Mouse (Mus musculus) intestine, postnatal 0 days (tissue): ENCODE measurements around the gene Sys1. TPM values are rescaled to one million over a fixed set of nuclear protein-coding genes. Genes with fewer than 3 reads are reported as not detected.

Source experiments
- ATAC-seq: fragments of 200-750 bp; cut with Nextera tagmentation; 2 replicates; pipeline ENCODE4 v1.8.0; 2017; ENCODE audit warnings: mild to moderate bottlenecking, moderate TSS enrichment, moderate library complexity
- H3K27ac ChIP-seq: fragments of 300-500 bp; sonication (generic); 2 replicates; pipeline ENCODE4 v1.5.1; 2014; ENCODE audit warnings: mild to moderate bottlenecking, low read depth, low read length, moderate library complexity
- H3K27me3 ChIP-seq: fragments of 300-500 bp; sonication (generic); replicated peaks from 2 replicates; pipeline ENCODE4 v1.6.1; 2014; ENCODE audit warnings: low read length, mixed read lengths; ENCODE audit not compliant: control insufficient read depth, insufficient read depth
- H3K36me3 ChIP-seq: fragments of 300-500 bp; sonication (generic); 2 replicates; pipeline ENCODE4 v1.6.1; 2014; ENCODE audit warnings: mild to moderate bottlenecking, moderate library complexity; ENCODE audit not compliant: control insufficient read depth, insufficient read depth
- H3K4me1 ChIP-seq: fragments of 300-500 bp; sonication (generic); replicated peaks from 2 replicates; pipeline ENCODE4 v1.6.1; 2014; ENCODE audit warnings: antibody characterized with exemption, low read length, mixed read lengths; ENCODE audit not compliant: control insufficient read depth, insufficient read depth
- H3K4me2 ChIP-seq: fragments of 300-500 bp; sonication (generic); replicated peaks from 2 replicates; pipeline ENCODE4 v1.6.1; 2014; ENCODE audit warnings: low read depth, mild to moderate bottlenecking, moderate library complexity
- H3K4me3 ChIP-seq: fragments of 300-500 bp; sonication (generic); 2 replicates; pipeline ENCODE4 v1.5.1; 2014; ENCODE audit warnings: low read depth, low read length
- H3K9ac ChIP-seq: fragments of 300-500 bp; sonication (generic); 2 replicates; pipeline ENCODE4 v1.6.1; 2014; ENCODE audit warnings: mild to moderate bottlenecking, low read depth, low read length
- H3K9me3 ChIP-seq: fragments of 300-500 bp; sonication (generic); 2 replicates; pipeline ENCODE4 v1.6.1; 2016; ENCODE audit warnings: mixed run types; ENCODE audit not compliant: control insufficient read depth
- CTCF ChIP-seq: sonication (generic); IDR thresholded peaks from 2 replicates; pipeline ENCODE4 v1.5.1; 2016; ENCODE audit warnings: low read depth, mild to moderate bottlenecking, control low read depth, antibody characterized with exemption, moderate library complexity
- WGBS: fragments of 180-500 bp; shearing (Covaris S2); extraction: QIAGEN DNeasy Blood & Tissue Kit; methylation state at CpG from one replicate; pipeline ENCODE4 v1.1.7; 2014; 5-methylcytosine and 5-hydroxymethylcytosine counted together
- polyA plus RNA-seq: library from polyadenylated mRNA; unstranded; fragments of >200 nt; fragmentation: Nextera tagmentation; extraction: Ambion mirVana; gene quantifications from 2 replicates; pipeline ENCODE4 v1.2.1, GENCODE M21; 2015

Gene Sys1
- polyA plus RNA-seq, 1 experiment from 2014 or later: 62.3 TPM

- H3K27ac ChIP-seq: no peak overlapping the region
- ATAC-seq: no peak
Observed at GRCm38 (mm10) chr2:164419489-164419888, 37.3 kb upstream of the Sys1 start.

GRCm38 (mm10) chr2:164421306-164421705, 35.5 kb upstream of the Sys1 start:
- H3K9ac ChIP-seq: no peak overlapping the region
- peaks cover 21% of the 10 kb centered on the region; the same call in 1 of the 2 replicates for H3K36me3 ChIP-seq
- no peak for TF ChIP-seq CTCF
- H3K9me3 ChIP-seq: no peaks in the 10 kb centered on the region
- 82% methylated on average over 7 of the region's 7 CpGs for WGBS
- no peak overlapping the region for H3K4me3 ChIP-seq
- ATAC-seq: no peak
- no peaks in the 10 kb centered on the region for H3K4me1 ChIP-seq
- H3K27me3 ChIP-seq: no peaks in the 10 kb centered on the region
- no peak overlapping the region for H3K27ac ChIP-seq
- H3K4me2 ChIP-seq: no peak overlapping the region

More at GRCm38 (mm10) chr2:164419489-164419888, 37.3 kb upstream of the Sys1 start:
- Histone ChIP-seq H3K9me3 (no peaks in the 10 kb centered on the region), H3K4me3 (no peak overlapping the region), H3K27me3 (no peaks in the 10 kb centered on the region), H3K4me1 (no peaks in the 10 kb centered on the region), H3K4me2 (no peak overlapping the region), H3K9ac (no peak overlapping the region), H3K36me3 (peaks cover 8% of the 10 kb centered on the region; the same call in 1 of the 2 replicates)
- 13% methylated on average over 3 of the region's 3 CpGs for WGBS
- TF ChIP-seq CTCF: no peak

GRCm38 (mm10) chr2:164421979-164422378, 34.8 kb upstream of the Sys1 start:
- Histone ChIP-seq H3K4me3 (no peak overlapping the region), H3K36me3 (peaks cover 28% of the 10 kb centered on the region), H3K9me3 (no peaks in the 10 kb centered on the region), H3K4me2 (no peak overlapping the region), H3K27me3 (no peaks in the 10 kb centered on the region), H3K9ac (no peak overlapping the region), H3K27ac (peak overlapping the region; percentile 11; the same call in 1 of the 2 replicates), H3K4me1 (no peaks in the 10 kb centered on the region)
- TF ChIP-seq CTCF: no peak
- ATAC-seq: no peak
- 81% methylated on average over 8 of the region's 8 CpGs for WGBS

GRCm38 (mm10) chr2:164422675-164423393, 33.9 kb upstream of the Sys1 start:
- Histone ChIP-seq H3K9ac (no peak overlapping the region), H3K27ac (peak overlapping the region; percentile 82), H3K4me2 (no peak overlapping the region), H3K4me1 (no peaks in the 10 kb centered on the region), H3K9me3 (no peaks in the 10 kb centered on the region), H3K4me3 (no peak overlapping the region), H3K36me3 (peaks cover 36% of the 10 kb centered on the region), H3K27me3 (no peaks in the 10 kb centered on the region)
- WGBS: 49% methylated on average over 15 of the region's 15 CpGs
- ATAC-seq: peak; percentile 91
- TF ChIP-seq CTCF: no peak

- Histone ChIP-seq H3K27me3 (no peaks in the 10 kb centered on the region), H3K27ac (peak overlapping the region; percentile 82), H3K9me3 (no peaks in the 10 kb centered on the region), H3K4me3 (no peak overlapping the region), H3K36me3 (peaks cover 42% of the 10 kb centered on the region), H3K9ac (no peak overlapping the region), H3K4me2 (no peak overlapping the region), H3K4me1 (no peaks in the 10 kb centered on the region)
- peak; percentile 12; the same call in 1 of the 2 replicates for ATAC-seq
- TF ChIP-seq CTCF: no peak
- 73% methylated on average over 11 of the region's 11 CpGs for WGBS
Observed at GRCm38 (mm10) chr2:164423464-164423863, 33.3 kb upstream of the Sys1 start.

GRCm38 (mm10) chr2:164424406-164424805, 32.4 kb upstream of the Sys1 start:
- no peaks in the 10 kb centered on the region for H3K4me1 ChIP-seq
- no peaks in the 10 kb centered on the region for H3K27me3 ChIP-seq
- TF ChIP-seq CTCF: no peak
- H3K4me2 ChIP-seq: no peak overlapping the region
- peaks cover 51% of the 10 kb centered on the region for H3K36me3 ChIP-seq
- H3K4me3 ChIP-seq: no peak overlapping the region
- no peak overlapping the region for H3K9ac ChIP-seq
- H3K9me3 ChIP-seq: no peaks in the 10 kb centered on the region
- no peak for ATAC-seq
- H3K27ac ChIP-seq: no peak overlapping the region
- WGBS: 90% methylated on average over 8 of the region's 8 CpGs
